Mouse (Mus musculus) monocyte, adult 5-6 weeks (primary cell): Measurements from ENCODE around the gene Tyms. TPM values are rescaled to one million over a fixed set of nuclear protein-coding genes. Genes with fewer than 3 reads are reported as not detected.
A peak's percentile ranks its signal among the peaks of the same experiment; 100 is the strongest.

ENCODE experiments used
- ATAC-seq: fragments of 153-309, 156-312 bp; replicated peaks from 2 replicates; pipeline ENCODE4 v1.8.0; 2017; ENCODE audit warnings: mild to moderate bottlenecking; ENCODE audit not compliant: low TSS enrichment, insufficient number of reproducible peaks, severe bottlenecking, poor library complexity, low FRiP score
- total RNA-seq: library from RNA; stranded (forward); fragments of 200-1000, 200-491, 200-594 nt; gene quantifications from 3 replicates; pipeline ENCODE4 v1.2.3, GENCODE M21; 2017

The Tyms gene
- 4.6 to 6.0 TPM (median 5.5 TPM) in 3 replicates for total RNA-seq

GRCm38 (mm10) chr5:30072825-30073821, at the start of gene Tyms:
Gene Tyms (minus strand): TSS chr5:30073617.
- 0 out of 2 replicates have a peak, but pooled peaks have one; percentile 31 for ATAC-seq

- ATAC-seq, result no peak
Observed at GRCm38 (mm10) chr5:30122481-30122880, 49.1 kb upstream of the Tyms start.

GRCm38 (mm10) chr5:30120106-30120505, 46.7 kb upstream of the Tyms start:
- no peak for ATAC-seq

GRCm38 (mm10) chr5:30119163-30119562, 45.7 kb upstream of the Tyms start:
- ATAC-seq, result no peak

- ATAC-seq, result no peak
Observed at GRCm38 (mm10) chr5:30118018-30118417, 44.6 kb upstream of the Tyms start.

GRCm38 (mm10) chr5:30115718-30116117, 42.3 kb upstream of the Tyms start:
- ATAC-seq, result no peak

- ATAC-seq, result no peak
Observed at GRCm38 (mm10) chr5:30114761-30115140, 41.3 kb upstream of the Tyms start.

- no peak for ATAC-seq
Observed at GRCm38 (mm10) chr5:30113881-30114760, 40.7 kb upstream of the Tyms start.

- ATAC-seq, result no peak
Observed at GRCm38 (mm10) chr5:30112533-30113068, 39.2 kb upstream of the Tyms start.

- ATAC-seq, result no peak
Observed at GRCm38 (mm10) chr5:30111771-30112170, 38.4 kb upstream of the Tyms start.

- no peak for ATAC-seq
Observed at GRCm38 (mm10) chr5:30111126-30111525, 37.7 kb upstream of the Tyms start.

GRCm38 (mm10) chr5:30110371-30111060, 37.1 kb upstream of the Tyms start:
- no peak for ATAC-seq

- no peak for ATAC-seq
Observed at GRCm38 (mm10) chr5:30109899-30110298, 36.5 kb upstream of the Tyms start.

- no peak for ATAC-seq
Observed at GRCm38 (mm10) chr5:30108233-30108632, 34.8 kb upstream of the Tyms start.

- ATAC-seq, result no peak
Observed at GRCm38 (mm10) chr5:30107611-30108041, 34.2 kb upstream of the Tyms start.

- no peak for ATAC-seq
Observed at GRCm38 (mm10) chr5:30107186-30107585, 33.8 kb upstream of the Tyms start.

GRCm38 (mm10) chr5:30106756-30107155, 33.3 kb upstream of the Tyms start:
- no peak for ATAC-seq

GRCm38 (mm10) chr5:30105668-30106300, 32.4 kb upstream of the Tyms start, which contains the start of gene 3110082J24Rik:
Gene 3110082J24Rik (minus strand): TSS chr5:30106086.
- no peak for ATAC-seq
